Mouse (Mus musculus): ENCODE data around the gene Calcb. TPM values are rescaled to one million over a fixed set of nuclear protein-coding genes. Genes with fewer than 3 reads are reported as not detected.

Calcb gene
- polyA plus RNA-seq, 1 experiment: 0.21 TPM

DNA sequence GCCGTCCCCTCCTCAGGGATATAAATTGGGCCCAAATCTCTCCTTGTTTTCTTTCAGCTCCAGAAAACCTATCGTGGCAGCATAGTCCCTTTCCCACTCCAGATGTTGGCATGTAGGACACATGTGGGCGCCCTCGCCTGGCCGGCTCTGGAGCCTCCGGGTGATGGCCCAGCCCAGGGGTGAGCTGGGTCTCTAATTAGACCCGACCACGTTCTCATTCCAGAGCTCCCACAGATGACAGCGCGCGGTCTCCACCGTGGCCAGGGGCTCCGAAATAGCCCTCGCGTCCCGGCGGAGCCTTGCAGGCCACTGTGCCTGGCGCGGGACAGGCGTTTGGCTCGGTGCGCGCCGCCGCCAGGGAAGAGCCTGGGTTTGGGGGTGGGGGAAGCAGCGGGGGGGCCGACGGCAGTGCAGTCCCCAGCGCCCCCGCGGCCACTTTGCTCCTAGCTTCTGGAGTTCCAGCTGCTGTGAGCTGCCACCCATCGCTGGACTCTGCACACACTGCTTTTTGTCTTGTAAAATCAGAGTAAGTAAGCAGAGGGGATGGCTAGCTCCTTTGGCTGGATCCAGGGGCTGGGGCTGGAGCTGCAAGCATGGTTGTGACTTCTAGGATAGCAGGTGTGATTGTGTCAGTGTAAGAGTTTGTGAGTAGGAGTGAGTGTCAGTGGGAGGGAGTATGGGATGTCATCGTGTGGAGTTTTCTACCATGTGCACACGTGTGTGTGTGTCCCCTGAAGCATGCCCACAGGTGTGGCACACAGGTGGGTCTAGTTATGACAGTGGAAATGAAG lies 27.2 kb downstream of the Calcb start:
- H3ac ChIP-seq (ENCODE audit: control insufficient read depth, insufficient read length, low read depth): no peak overlapping the region
- H3K79me2 ChIP-seq (ENCODE audit: control insufficient read depth, insufficient read depth): no peaks in the 10 kb centered on the region
- no peak overlapping the region for H3K4me3 ChIP-seq (ENCODE audit: insufficient read depth, poor library complexity, severe bottlenecking)
- H3K27me3 ChIP-seq (ENCODE audit: control insufficient read depth, insufficient read depth, insufficient read length): no peaks in the 10 kb centered on the region
- no peaks in the 10 kb centered on the region for H3K79me3 ChIP-seq (ENCODE audit: low read depth)
- no peaks in the 10 kb centered on the region for H3K36me3 ChIP-seq (ENCODE audit: control insufficient read depth, insufficient read depth)
- TF ChIP-seq MYOG (IDR thresholded peaks at IDR 0.05; ENCODE audit: control insufficient read depth, extremely low read depth, insufficient read length) (no peak), CTCF (IDR thresholded peaks at IDR 0.05; ENCODE audit: control insufficient read depth, insufficient read depth, insufficient read length) (no peak), MYOD1 (IDR thresholded peaks at IDR 0.05; ENCODE audit: control insufficient read depth, insufficient read length, low read depth) (no peak), FOSL1 (IDR thresholded peaks at IDR 0.05; ENCODE audit: insufficient read depth, low read length, poor library complexity, severe bottlenecking) (no peak)

DNA sequence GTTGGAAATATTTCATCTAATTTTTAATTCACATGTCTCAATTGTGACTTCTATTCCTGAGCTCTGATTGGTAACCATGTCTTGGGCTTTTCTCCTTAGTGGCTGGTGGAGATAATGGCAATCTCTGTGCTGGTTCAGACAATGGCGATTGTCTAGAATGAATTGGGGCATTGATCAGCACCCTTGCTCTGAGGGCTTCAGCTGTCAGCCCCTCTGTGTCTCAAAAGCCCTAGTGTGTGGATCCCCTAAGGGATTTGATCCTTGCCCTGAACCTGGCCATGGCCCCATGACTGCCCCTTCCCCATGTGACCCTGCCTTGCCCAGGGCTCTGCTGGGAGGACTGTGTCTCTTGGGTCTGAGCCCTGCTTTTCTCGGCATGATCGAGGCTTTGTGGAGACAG lies 29.2 kb downstream of the Calcb start:
- Histone ChIP-seq H3K79me2 (ENCODE audit: control insufficient read depth, insufficient read depth) (no peaks in the 10 kb centered on the region), H3K36me3 (ENCODE audit: control insufficient read depth, insufficient read depth) (no peaks in the 10 kb centered on the region), H3K4me3 (ENCODE audit: insufficient read depth, poor library complexity, severe bottlenecking) (no peak overlapping the region), H3K79me3 (ENCODE audit: low read depth) (no peaks in the 10 kb centered on the region), H3K27me3 (ENCODE audit: control insufficient read depth, insufficient read depth, insufficient read length) (no peaks in the 10 kb centered on the region), H3ac (ENCODE audit: control insufficient read depth, insufficient read length, low read depth) (no peak overlapping the region)
- TF ChIP-seq MAX (IDR thresholded peaks at IDR 0.05): no peak
- no peak for TF ChIP-seq MYOD1 (IDR thresholded peaks at IDR 0.05; ENCODE audit: control insufficient read depth, insufficient read length, low read depth)
- TF ChIP-seq MYOG (IDR thresholded peaks at IDR 0.05; ENCODE audit: control insufficient read depth, extremely low read depth, insufficient read length): no peak
- TF ChIP-seq CTCF (IDR thresholded peaks at IDR 0.05; ENCODE audit: control insufficient read depth, insufficient read depth, insufficient read length): no peak
- TF ChIP-seq FOSL1 (IDR thresholded peaks at IDR 0.05; ENCODE audit: insufficient read depth, low read length, poor library complexity, severe bottlenecking): no peak
- TF ChIP-seq CEBPB (IDR thresholded peaks at IDR 0.05; ENCODE audit: low read depth): no peak

DNA sequence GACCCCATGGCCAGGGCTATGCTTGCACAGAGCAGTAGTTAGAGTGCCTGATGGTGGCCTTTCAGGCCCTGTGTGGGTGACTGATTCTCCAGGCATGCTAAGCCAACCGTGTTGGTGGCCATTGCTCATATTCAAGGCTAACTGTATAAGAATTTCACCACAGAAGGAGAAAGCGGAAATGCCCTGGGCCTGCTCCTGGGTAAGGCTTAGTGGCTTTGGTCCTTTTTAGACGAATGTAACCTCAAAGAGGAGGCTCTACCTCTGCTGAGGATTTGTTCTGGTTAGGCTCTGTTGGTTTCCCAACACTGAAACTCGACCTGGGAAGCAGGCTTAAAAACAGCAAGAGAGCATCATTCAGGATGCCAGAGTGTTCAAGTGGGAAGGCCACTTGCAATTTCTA lies 29.8 kb downstream of the Calcb start:
- Histone ChIP-seq H3K79me3 (ENCODE audit: low read depth) (no peaks in the 10 kb centered on the region), H3K36me3 (ENCODE audit: control insufficient read depth, insufficient read depth) (no peaks in the 10 kb centered on the region), H3K79me2 (ENCODE audit: control insufficient read depth, insufficient read depth) (no peaks in the 10 kb centered on the region), H3ac (ENCODE audit: control insufficient read depth, insufficient read length, low read depth) (no peak overlapping the region), H3K27me3 (ENCODE audit: control insufficient read depth, insufficient read depth, insufficient read length) (no peaks in the 10 kb centered on the region), H3K4me3 (ENCODE audit: insufficient read depth, poor library complexity, severe bottlenecking) (no peak overlapping the region)
- TF ChIP-seq FOSL1 (IDR thresholded peaks at IDR 0.05; ENCODE audit: insufficient read depth, low read length, poor library complexity, severe bottlenecking): no peak
- no peak for TF ChIP-seq MAX (IDR thresholded peaks at IDR 0.05)
- TF ChIP-seq CTCF (IDR thresholded peaks at IDR 0.05; ENCODE audit: control insufficient read depth, insufficient read depth, insufficient read length): no peak
- no peak for TF ChIP-seq MYOG (IDR thresholded peaks at IDR 0.05; ENCODE audit: control insufficient read depth, extremely low read depth, insufficient read length)
- TF ChIP-seq CEBPB (IDR thresholded peaks at IDR 0.05; ENCODE audit: low read depth): no peak
- no peak for TF ChIP-seq MYOD1 (IDR thresholded peaks at IDR 0.05; ENCODE audit: control insufficient read depth, insufficient read length, low read depth)
- TF ChIP-seq USF1 (IDR thresholded peaks at IDR 0.05; ENCODE audit: low read depth): no peak

DNA sequence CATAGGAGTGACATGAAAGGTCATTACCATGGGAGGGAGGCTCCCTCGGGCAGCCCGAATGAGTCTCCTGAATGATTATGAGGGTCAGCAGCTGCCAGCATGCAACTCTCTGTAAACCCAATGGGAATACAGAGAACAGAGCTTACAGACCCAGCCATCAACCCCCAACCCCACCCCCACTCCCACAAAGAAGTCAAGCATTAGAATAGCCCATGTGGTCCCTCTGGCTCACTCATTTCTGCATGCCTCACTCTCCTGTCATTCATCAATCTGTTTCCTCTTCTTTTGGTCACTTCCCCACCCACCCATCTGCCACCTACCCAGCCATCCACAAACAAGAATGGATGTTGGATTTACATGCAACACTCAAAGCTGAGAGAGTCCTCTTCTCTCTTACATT lies 35.0 kb downstream of the Calcb start:
- Histone ChIP-seq H3K4me3 (ENCODE audit: insufficient read depth, poor library complexity, severe bottlenecking) (no peak overlapping the region), H3K36me3 (ENCODE audit: control insufficient read depth, insufficient read depth) (no peaks in the 10 kb centered on the region), H3K79me3 (ENCODE audit: low read depth) (no peaks in the 10 kb centered on the region), H3K79me2 (ENCODE audit: control insufficient read depth, insufficient read depth) (no peaks in the 10 kb centered on the region), H3ac (ENCODE audit: control insufficient read depth, insufficient read length, low read depth) (no peak overlapping the region), H3K27me3 (ENCODE audit: control insufficient read depth, insufficient read depth, insufficient read length) (no peaks in the 10 kb centered on the region)
- TF ChIP-seq CEBPB (IDR thresholded peaks at IDR 0.05; ENCODE audit: low read depth) (no peak), CTCF (IDR thresholded peaks at IDR 0.05; ENCODE audit: control insufficient read depth, insufficient read depth, insufficient read length) (no peak), FOSL1 (IDR thresholded peaks at IDR 0.05; ENCODE audit: insufficient read depth, low read length, poor library complexity, severe bottlenecking) (no peak), MAX (IDR thresholded peaks at IDR 0.05) (no peak), MYOG (IDR thresholded peaks at IDR 0.05; ENCODE audit: control insufficient read depth, extremely low read depth, insufficient read length) (no peak), MYOD1 (IDR thresholded peaks at IDR 0.05; ENCODE audit: control insufficient read depth, insufficient read length, low read depth) (no peak), USF1 (IDR thresholded peaks at IDR 0.05; ENCODE audit: low read depth) (no peak)

DNA sequence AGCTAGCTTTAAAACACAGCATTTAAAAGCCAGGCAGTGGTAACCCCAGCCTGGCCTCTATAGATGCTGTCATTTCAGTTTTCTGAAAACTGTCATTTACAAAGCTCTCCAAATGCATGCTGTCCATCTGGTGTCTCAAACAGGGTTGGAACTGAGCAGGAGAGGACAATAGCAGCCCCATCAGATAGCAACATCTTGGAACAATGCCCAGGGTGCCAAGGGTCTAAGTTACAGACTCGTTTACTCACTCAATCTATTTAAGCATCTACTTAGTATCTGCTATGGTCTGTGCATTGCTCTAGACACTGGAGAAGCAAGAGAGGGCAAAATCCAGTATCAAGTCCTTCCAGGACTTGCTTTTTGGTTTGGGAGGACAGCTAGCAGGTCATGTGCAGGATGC lies 35.8 kb downstream of the Calcb start:
- H3K4me3 ChIP-seq (ENCODE audit: insufficient read depth, poor library complexity, severe bottlenecking): no peak overlapping the region

More for the DNA sequence above, 35.8 kb downstream of the Calcb start:
- Histone ChIP-seq H3K79me2 (ENCODE audit: control insufficient read depth, insufficient read depth) (no peaks in the 10 kb centered on the region), H3K36me3 (ENCODE audit: control insufficient read depth, insufficient read depth) (no peaks in the 10 kb centered on the region), H3ac (ENCODE audit: control insufficient read depth, insufficient read length, low read depth) (no peak overlapping the region), H3K27me3 (ENCODE audit: control insufficient read depth, insufficient read depth, insufficient read length) (no peaks in the 10 kb centered on the region), H3K79me3 (ENCODE audit: low read depth) (no peaks in the 10 kb centered on the region)
- no peak for TF ChIP-seq CTCF (IDR thresholded peaks at IDR 0.05; ENCODE audit: control insufficient read depth, insufficient read depth, insufficient read length)
- no peak for TF ChIP-seq FOSL1 (IDR thresholded peaks at IDR 0.05; ENCODE audit: insufficient read depth, low read length, poor library complexity, severe bottlenecking)
- TF ChIP-seq USF1 (IDR thresholded peaks at IDR 0.05; ENCODE audit: low read depth): no peak
- no peak for TF ChIP-seq MYOG (IDR thresholded peaks at IDR 0.05; ENCODE audit: control insufficient read depth, extremely low read depth, insufficient read length)
- TF ChIP-seq MAX (IDR thresholded peaks at IDR 0.05): no peak
- no peak for TF ChIP-seq CEBPB (IDR thresholded peaks at IDR 0.05; ENCODE audit: low read depth)
- TF ChIP-seq MYOD1 (IDR thresholded peaks at IDR 0.05; ENCODE audit: control insufficient read depth, insufficient read length, low read depth): no peak

All from C2C12 (cell line).